Mouse (Mus musculus) small intestine, adult 2 months (tissue): ENCODE results near the gene Pla2g1b. TPM values are rescaled to one million over a fixed set of nuclear protein-coding genes. Genes with fewer than 3 reads are reported as not detected.

Experiments used
- H3K27ac ChIP-seq: fragments of 200-500 bp; 2 replicates; pipeline ENCODE4 v1.5.1; 2012; ENCODE audit warnings: low read depth, low read length, control low read depth, inconsistent platforms; ENCODE audit not compliant: insufficient read depth
- H3K27me3 ChIP-seq: fragments of 200-500 bp; 2 replicates; pipeline ENCODE4 v1.6.1; 2012; ENCODE audit warnings: mild to moderate bottlenecking, moderate library complexity, low read length, inconsistent platforms; ENCODE audit not compliant: control insufficient read depth, insufficient read depth
- H3K36me3 ChIP-seq: fragments of 200-500 bp; 2 replicates; pipeline ENCODE4 v1.6.1; 2012; ENCODE audit warnings: mild to moderate bottlenecking, low read length, control low read depth, inconsistent platforms; ENCODE audit not compliant: control insufficient read depth, insufficient read depth
- H3K4me1 ChIP-seq: fragments of 200-500 bp; 2 replicates; pipeline ENCODE4 v1.6.1; 2012; ENCODE audit warnings: low read length, inconsistent platforms, mixed read lengths; ENCODE audit not compliant: control insufficient read depth, insufficient read depth, insufficient read length
- H3K4me3 ChIP-seq: fragments of 200-500 bp; 2 replicates; pipeline ENCODE4 v1.5.1; 2012; ENCODE audit warnings: low read depth, mild to moderate bottlenecking, control low read depth, inconsistent platforms, low read length, moderate library complexity
- CTCF ChIP-seq: fragments of 200-500 bp; IDR thresholded peaks from 2 replicates; pipeline ENCODE4 v1.5.1; 2012; ENCODE audit warnings: low read depth, mild to moderate bottlenecking, control low read depth, inconsistent platforms, low read length, moderate library complexity, mixed read lengths; ENCODE audit not compliant: insufficient replicate concordance, insufficient read length; ENCODE audit errors: extremely low read depth
- POLR2A ChIP-seq: fragments of 200-500 bp; IDR thresholded peaks from 2 replicates; pipeline ENCODE4 v1.6.1; 2012; ENCODE audit warnings: low read depth, mild to moderate bottlenecking, control low read depth, inconsistent platforms, low read length, moderate library complexity
- WGBS: fragments of 180-500 bp; shearing (Covaris S2); methylation state at CpG from one replicate; pipeline ENCODE4 v1.1.7; 2018; 5-methylcytosine and 5-hydroxymethylcytosine counted together
- polyA plus RNA-seq: library from polyadenylated mRNA; depleted of rRNA; stranded (reverse); fragments of >200 nt; gene quantifications from 2 replicates; pipeline ENCODE4 v1.2.3, GENCODE M21; 2012

The Pla2g1b gene
- polyA plus RNA-seq, 1 experiment = 5.2 TPM

GRCm38 (mm10) chr5:115432395-115432794 is 33.7 kb upstream of the Pla2g1b start:
- Histone ChIP-seq H3K4me3 (no peak overlapping the region), H3K27ac (peak overlapping the region; percentile 3; the same call in 1 of the 2 replicates), H3K36me3 (no peaks in the 10 kb centered on the region), H3K27me3 (peaks cover 27% of the 10 kb centered on the region), H3K4me1 (peaks cover 15% of the 10 kb centered on the region)
- 37% methylated on average over 11 of the region's 11 CpGs for WGBS
- TF ChIP-seq CTCF (no peak), POLR2A (no peak)

- Histone ChIP-seq H3K4me3 (no peak overlapping the region), H3K27ac (no peak overlapping the region), H3K27me3 (peaks cover 27% of the 10 kb centered on the region), H3K36me3 (no peaks in the 10 kb centered on the region), H3K4me1 (peaks cover 15% of the 10 kb centered on the region)
- TF ChIP-seq POLR2A (no peak), CTCF (no peak)
- 45% methylated on average over 8 of the region's 8 CpGs for WGBS
These were observed 32.9 kb upstream of the Pla2g1b start for GRCm38 (mm10) chr5:115433191-115433590.

- H3K27ac ChIP-seq = no peak overlapping the region
- 51% methylated on average over 11 of the region's 11 CpGs for WGBS
- peaks cover 16% of the 10 kb centered on the region for H3K27me3 ChIP-seq
- no peaks in the 10 kb centered on the region for H3K36me3 ChIP-seq
- TF ChIP-seq CTCF = no peak
- no peak for TF ChIP-seq POLR2A
- no peak overlapping the region for H3K4me3 ChIP-seq
- peaks cover 13% of the 10 kb centered on the region for H3K4me1 ChIP-seq
These were observed 31.7 kb upstream of the Pla2g1b start for GRCm38 (mm10) chr5:115434280-115434852.

GRCm38 (mm10) chr5:115434853-115435754 is 31.0 kb upstream of the Pla2g1b start:
- Histone ChIP-seq H3K36me3 (no peaks in the 10 kb centered on the region), H3K27ac (no peak overlapping the region), H3K4me1 (peaks cover 13% of the 10 kb centered on the region), H3K27me3 (peaks cover 9% of the 10 kb centered on the region; the same call in 1 of the 2 replicates), H3K4me3 (no peak overlapping the region)
- TF ChIP-seq CTCF (no peak), POLR2A (no peak)
- 38% methylated on average over 14 of the region's 15 CpGs for WGBS

- WGBS = 21% methylated on average over 8 of the region's 8 CpGs
- TF ChIP-seq POLR2A (no peak), CTCF (no peak)
- Histone ChIP-seq H3K27me3 (peaks cover 2% of the 10 kb centered on the region; the same call in 1 of the 2 replicates), H3K27ac (no peak overlapping the region), H3K4me3 (peak overlapping the region; percentile 38), H3K36me3 (no peaks in the 10 kb centered on the region), H3K4me1 (peaks cover 10% of the 10 kb centered on the region)
These were observed 30.2 kb upstream of the Pla2g1b start for GRCm38 (mm10) chr5:115435755-115436379.

- WGBS = 6% methylated on average over 43 of the region's 43 CpGs
- no peak overlapping the region for H3K27ac ChIP-seq
- no peak for TF ChIP-seq CTCF
- H3K36me3 ChIP-seq = no peaks in the 10 kb centered on the region
- peak overlapping the region; percentile 38 for H3K4me3 ChIP-seq
- H3K4me1 ChIP-seq = peaks cover 10% of the 10 kb centered on the region
- no peaks in the 10 kb centered on the region for H3K27me3 ChIP-seq
These were observed 29.5 kb upstream of the Pla2g1b start for GRCm38 (mm10) chr5:115436421-115437124.
